Mouse (Mus musculus) liver, postnatal 0 days (tissue): ENCODE measurements at regions not wholly inside any gene's neighbourhood (a gene's known extent, or its start where the extent isn't known, plus 50 kb on each side); places are given as distances from the start of the nearest gene placed in this dataset.

Experiments
- ATAC-seq: fragments of 200-750 bp; cut with Nextera tagmentation; 2 replicates; pipeline ENCODE4 v1.8.0; 2017; ENCODE audit warnings: mild to moderate bottlenecking, moderate library complexity
- DNase-seq: peaks from one replicate; pipeline ENCODE4 v3.0.0-alpha.2; 2016
- H3K27ac ChIP-seq: fragments of 300-500 bp; sonication (generic); 2 replicates; pipeline ENCODE4 v1.5.1; 2014; ENCODE audit warnings: antibody characterized with exemption, moderate library complexity, mild to moderate bottlenecking, low read depth
- H3K27me3 ChIP-seq: fragments of 300-500 bp; sonication (generic); 2 replicates; pipeline ENCODE4 v1.6.1; 2014; ENCODE audit warnings: low read length, control low read depth, mixed read lengths; ENCODE audit not compliant: insufficient read depth
- H3K36me3 ChIP-seq: fragments of 300-500 bp; sonication (generic); replicated peaks from 2 replicates; pipeline ENCODE4 v1.6.1; 2014; ENCODE audit warnings: mild to moderate bottlenecking, control low read depth, low read length, moderate library complexity, mixed read lengths; ENCODE audit not compliant: insufficient read depth
- H3K4me1 ChIP-seq: fragments of 300-500 bp; sonication (generic); 2 replicates; pipeline ENCODE4 v1.6.1; 2014; ENCODE audit warnings: antibody characterized with exemption, mild to moderate bottlenecking, control low read depth; ENCODE audit not compliant: insufficient read depth
- H3K4me2 ChIP-seq: fragments of 300-500 bp; sonication (generic); 2 replicates; pipeline ENCODE4 v1.6.1; 2014; ENCODE audit warnings: low read depth, mild to moderate bottlenecking, low read length, moderate library complexity, mixed read lengths
- H3K4me3 ChIP-seq: fragments of 300-500 bp; sonication (generic); 2 replicates; pipeline ENCODE4 v1.5.1; 2014; ENCODE audit warnings: low read depth, low read length
- H3K9ac ChIP-seq: fragments of 300-500 bp; sonication (generic); replicated peaks from 2 replicates; pipeline ENCODE4 v1.6.1; 2014; ENCODE audit warnings: mild to moderate bottlenecking, moderate library complexity
- H3K9me3 ChIP-seq: fragments of 300-500 bp; sonication (generic); 2 replicates; pipeline ENCODE4 v1.6.1; 2016; ENCODE audit warnings: mild to moderate bottlenecking, control low read depth, low read length, mixed read lengths
- CTCF ChIP-seq: sonication (generic); IDR thresholded peaks from 2 replicates; pipeline ENCODE4 v1.5.1; 2016; ENCODE audit warnings: antibody characterized with exemption, low read depth
- EP300 ChIP-seq: IDR thresholded peaks from 2 replicates; pipeline ENCODE4 v1.6.1; 2016; ENCODE audit warnings: antibody characterized with exemption, low read depth, mild to moderate bottlenecking
- WGBS: fragments of 180-500 bp; shearing (Covaris S2); extraction: QIAGEN DNeasy Blood & Tissue Kit; methylation state at CpG from one replicate; pipeline ENCODE4 v1.1.7; 2014; ENCODE audit not compliant: insufficient replicate concordance; 5-methylcytosine and 5-hydroxymethylcytosine counted together

DNA sequence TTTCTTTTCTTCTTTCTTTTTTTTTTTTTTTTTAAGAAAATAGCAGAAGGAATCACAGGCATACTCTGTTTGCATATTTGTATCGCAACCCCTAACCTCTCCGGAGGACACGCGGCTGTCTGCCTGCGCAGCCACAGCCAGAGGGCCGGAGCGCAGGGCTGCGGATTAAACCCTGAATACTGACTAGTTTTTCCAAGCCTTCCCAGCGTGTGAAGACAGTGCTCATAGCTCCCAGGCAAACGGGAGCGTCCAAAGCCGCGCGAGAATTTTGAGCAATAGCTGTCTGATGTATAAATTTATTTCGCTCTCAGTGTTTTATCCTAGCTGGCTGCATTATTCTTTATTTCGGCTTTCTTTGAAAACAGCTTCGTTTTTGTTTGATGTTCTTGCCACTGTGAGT is 51.1 kb upstream of the Lsm14a start:
- no peak overlapping the region for H3K4me2 ChIP-seq
- no peak overlapping the region for H3K27ac ChIP-seq
- H3K4me3 ChIP-seq: no peak overlapping the region
- no peaks in the 10 kb centered on the region for H3K9me3 ChIP-seq
- no peak overlapping the region for H3K9ac ChIP-seq
- TF ChIP-seq EP300 (no peak), CTCF (no peak)
- ATAC-seq: no peak
- no peaks in the 10 kb centered on the region for H3K27me3 ChIP-seq
- H3K36me3 ChIP-seq: no peaks in the 10 kb centered on the region
- H3K4me1 ChIP-seq: no peaks in the 10 kb centered on the region
- 69% methylated on average over 17 of the region's 17 CpGs for WGBS
- DNase-seq: no peak
